Mouse (Mus musculus) adrenal gland, postnatal 4 days (tissue): ENCODE results near the gene Ncoa4. TPM values are rescaled to one million over a fixed set of nuclear protein-coding genes. Genes with fewer than 3 reads are reported as not detected.
"Not testable (repeated sequence)": the region's sequence is repeated elsewhere in the genome, so short reads cannot be mapped to it uniquely, and the experiment has no call there.

Source experiments
- DNase-seq, 2 experiments: peaks; one replicate each; pipeline ENCODE4 v3.0.0; 2021 to 2022; ENCODE audit warnings: low spot score in 2 of 2, mixed read lengths in 2 of 2
- total RNA-seq, 2 experiments: library from RNA; stranded (reverse); gene quantifications; 2 replicates each; pipeline ENCODE4 v1.2.3; 2021

Ncoa4 gene
- total RNA-seq, 2 experiments from 2014 or later: 157 to 162 TPM

DNA sequence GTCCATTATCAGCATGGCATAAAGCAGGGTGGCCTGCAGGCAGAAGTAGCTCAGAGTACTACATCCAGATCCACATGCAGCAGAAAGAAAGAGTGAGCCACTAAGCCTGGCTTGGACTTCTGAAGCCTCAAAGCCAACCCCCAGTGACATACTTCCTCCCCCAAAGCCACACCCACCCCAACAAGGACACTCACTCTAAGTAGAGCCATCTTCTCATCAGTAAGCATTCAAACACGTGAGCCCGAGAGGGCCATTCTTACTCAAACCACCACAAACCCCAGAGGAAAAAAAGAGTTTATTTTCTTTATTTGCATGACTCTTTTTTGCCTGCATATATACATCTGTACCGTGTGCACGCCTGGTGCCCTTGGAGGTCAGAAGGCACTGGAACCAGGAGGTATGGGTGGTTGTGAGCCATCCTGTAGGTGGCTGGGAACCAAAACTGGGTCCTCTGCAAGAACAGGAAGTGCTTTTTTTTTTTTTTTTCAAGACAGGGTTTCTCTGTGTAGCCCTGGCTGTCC lies 455 bp upstream of the Ncoa4 start:
- DNase-seq: no peak

GRCm38 (mm10) chr14:32160563-32160962 lies 898 bp downstream of the Ncoa4 start:
- no peak for DNase-seq

GRCm38 (mm10) chr14:32161090-32161885 lies 1.6 kb downstream of the Ncoa4 start:
- DNase-seq: no peak

- no peak for DNase-seq
These were observed 2.6 kb downstream of the Ncoa4 start for GRCm38 (mm10) chr14:32162231-32162630.

GRCm38 (mm10) chr14:32163203-32163888 lies 3.7 kb downstream of the Ncoa4 start:
- no peak for DNase-seq

DNA sequence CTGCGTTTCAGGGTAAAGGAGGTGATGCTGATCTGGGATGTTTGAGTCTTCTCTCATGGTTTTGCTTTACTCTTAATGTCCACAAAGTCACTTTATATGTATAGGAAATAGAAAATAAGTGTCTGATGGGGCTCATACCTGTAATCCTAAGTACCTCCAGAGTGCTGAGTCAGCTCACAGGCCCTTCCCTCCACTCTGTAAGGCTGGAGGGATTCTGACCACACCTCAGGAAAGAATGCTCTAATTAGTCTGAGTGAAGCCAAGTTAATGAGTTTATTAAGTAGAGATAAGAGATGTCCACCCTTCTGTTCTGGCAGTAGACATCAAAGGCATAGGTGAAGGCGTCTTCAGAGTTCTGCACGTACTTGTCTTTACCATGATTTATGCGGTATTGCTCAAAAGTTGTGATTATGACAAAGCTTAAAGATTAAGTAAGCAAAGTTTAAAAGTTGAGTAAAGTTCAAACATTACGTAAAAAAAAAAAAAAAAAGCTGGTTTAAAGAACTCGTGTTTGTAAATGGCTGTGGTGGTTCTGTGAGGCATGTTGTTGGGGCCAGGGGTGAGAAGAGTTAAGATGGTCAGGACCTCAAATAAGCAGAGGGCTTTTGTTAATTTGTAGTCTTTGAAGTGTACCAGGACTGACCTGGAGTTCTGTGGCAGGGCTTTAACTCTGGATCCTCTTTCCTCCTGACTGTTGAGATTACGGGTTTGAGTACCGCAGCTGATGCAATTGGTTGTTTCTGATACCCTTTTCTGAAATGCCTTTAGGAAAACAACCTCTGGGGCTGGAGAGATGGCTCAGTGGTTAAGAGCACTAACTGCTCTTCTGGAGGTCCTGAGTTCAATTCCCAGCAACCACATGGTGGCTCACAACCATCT lies 4.7 kb downstream of the Ncoa4 start:
- no peak for DNase-seq

- DNase-seq: peak; percentile 32 to 55
These were observed 5.8 kb downstream of the Ncoa4 start for GRCm38 (mm10) chr14:32165278-32166061.

- no peak for DNase-seq
These were observed 6.4 kb downstream of the Ncoa4 start for GRCm38 (mm10) chr14:32166062-32166441.

GRCm38 (mm10) chr14:32166840-32167239 lies 7.2 kb downstream of the Ncoa4 start:
- DNase-seq: no peak

DNA sequence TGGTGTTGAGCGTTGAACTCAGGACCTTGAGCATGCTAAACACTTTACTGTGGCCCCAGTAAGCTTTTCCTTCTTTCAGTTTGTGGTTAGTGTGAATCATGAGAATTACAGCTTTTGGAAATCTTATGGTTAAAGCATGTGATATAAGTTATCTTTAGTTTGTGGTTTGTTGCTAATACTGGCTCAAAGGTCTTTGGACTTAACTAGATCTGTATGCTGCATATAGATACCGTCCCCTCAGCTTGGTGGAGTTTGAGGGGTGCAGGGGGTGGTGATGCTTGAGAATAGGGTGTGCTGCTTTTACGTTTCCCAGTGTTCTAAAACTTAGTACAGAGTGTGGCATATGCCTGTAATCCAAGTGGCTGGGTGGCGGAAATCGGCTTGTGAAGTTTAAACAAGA lies 7.7 kb downstream of the Ncoa4 start:
- DNase-seq: no peak

DNA sequence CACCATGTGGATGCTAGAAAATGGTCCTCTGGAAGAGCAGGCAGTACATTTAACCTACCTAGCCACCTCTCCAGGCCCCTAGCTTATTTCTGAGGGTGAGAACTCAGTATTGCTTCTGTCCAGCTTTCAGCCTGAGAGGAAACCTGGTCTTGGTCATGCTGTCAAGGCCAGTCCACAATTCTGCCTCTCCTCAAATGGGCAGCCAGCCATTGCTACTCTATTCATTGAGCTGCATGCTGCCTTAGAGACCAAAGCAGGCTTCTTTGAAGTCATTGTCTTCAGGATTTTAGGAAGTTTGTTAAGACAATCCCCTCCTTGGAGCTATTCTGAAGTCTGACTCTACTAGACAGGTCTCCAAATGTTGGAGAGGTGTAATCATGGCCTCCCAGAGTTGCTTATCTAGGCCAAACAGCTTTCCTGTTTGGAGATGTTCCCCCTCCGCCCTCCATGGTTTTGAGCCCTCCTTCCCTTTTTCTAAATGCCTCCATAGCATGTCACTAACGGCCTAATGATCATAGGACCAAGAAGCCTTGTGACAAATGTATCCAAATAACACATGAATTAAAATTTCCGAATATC lies 9.1 kb downstream of the Ncoa4 start:
- no peak for DNase-seq

GRCm38 (mm10) chr14:32170137-32170536 lies 10.5 kb downstream of the Ncoa4 start:
- no peak for DNase-seq

DNA sequence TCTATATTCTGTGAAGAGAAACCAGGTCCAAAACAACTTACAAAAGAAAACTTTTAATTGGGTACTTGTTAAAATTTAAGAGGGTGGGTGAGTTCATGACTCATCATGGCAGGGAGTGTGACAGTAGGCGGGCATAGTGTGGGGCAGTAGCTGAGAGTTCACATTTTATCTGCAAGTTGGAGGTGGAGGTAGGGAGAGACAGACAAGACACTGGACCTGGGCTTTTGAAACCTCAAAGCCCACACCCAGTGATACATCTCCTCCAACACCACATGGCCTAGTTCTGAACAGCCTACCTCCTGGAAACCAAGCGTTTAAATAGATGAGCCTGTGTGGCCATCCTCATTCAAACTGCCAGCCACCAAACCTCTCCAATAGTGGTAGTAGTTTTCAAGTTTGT lies 15.6 kb downstream of the Ncoa4 start:
- DNase-seq: no peak

GRCm38 (mm10) chr14:32176590-32176989 lies 16.9 kb downstream of the Ncoa4 start:
- DNase-seq: not testable (repeated sequence)

- DNase-seq: no peak
These were observed 19.9 kb downstream of the Ncoa4 start for GRCm38 (mm10) chr14:32179393-32180195.

DNA sequence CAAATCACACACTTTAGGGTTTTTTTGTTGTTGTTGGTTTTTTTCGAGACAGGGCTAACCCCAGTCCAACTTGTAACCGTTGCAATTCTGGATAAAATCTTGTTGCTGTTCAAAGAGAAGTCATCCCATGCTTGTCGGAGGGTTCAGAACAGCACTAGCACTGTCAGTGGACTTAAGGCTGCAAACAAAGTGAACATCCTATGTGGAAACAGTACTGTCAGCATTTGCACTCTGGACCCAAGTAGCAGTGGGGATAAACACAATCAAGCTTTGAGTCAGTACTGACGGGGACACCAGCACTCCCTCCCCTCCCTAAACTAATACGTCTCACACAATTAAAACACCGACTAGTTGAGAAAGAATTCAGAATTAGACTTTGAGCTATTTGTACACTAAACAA lies 21.2 kb downstream of the Ncoa4 start:
- no peak for DNase-seq

DNA sequence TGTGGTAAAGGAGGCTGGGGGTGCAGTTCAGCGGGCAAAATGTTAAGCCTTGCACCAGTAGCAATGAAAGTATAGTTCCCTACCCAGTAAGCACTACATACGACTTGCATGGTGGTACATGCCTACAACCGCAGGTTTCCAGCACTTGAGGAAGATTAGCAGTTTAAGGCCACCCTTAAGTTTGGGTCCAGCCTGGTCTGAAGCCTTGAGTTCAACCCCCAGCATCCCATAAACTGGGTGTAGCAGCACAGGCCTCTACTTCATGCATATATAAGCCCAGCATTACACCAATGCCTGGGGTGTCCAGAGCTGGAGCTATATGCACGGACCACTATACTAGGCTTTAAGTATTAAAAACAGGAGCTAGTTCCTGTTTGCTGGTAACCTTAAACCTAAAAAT lies 24.2 kb downstream of the Ncoa4 start:
- no peak for DNase-seq

- no peak for DNase-seq
These were observed 31.1 kb downstream of the Ncoa4 start for GRCm38 (mm10) chr14:32190627-32191391.

DNA sequence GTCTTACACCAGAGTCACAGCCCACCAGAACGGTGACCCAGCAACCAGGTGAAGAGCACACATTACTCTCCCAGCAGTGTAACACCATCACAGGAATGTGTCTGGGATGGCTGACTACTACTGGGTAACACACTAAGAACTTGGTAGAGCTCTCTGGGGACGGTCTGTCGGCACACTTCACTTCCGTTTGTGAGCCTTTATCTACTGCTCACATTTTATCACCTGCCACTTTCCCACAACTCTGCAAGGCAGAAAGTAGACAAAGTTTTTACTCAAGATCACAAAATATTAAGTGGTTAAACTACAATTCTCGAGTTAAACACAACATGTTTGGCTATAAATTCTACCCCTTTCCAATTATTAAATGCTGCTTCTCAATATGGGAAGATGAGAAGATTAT lies 32.3 kb downstream of the Ncoa4 start:
- DNase-seq: no peak
